Mouse (Mus musculus): ENCODE data around the gene Gas7.

GRCm38 (mm10) chr11:67612158-67612839 lies 157.1 kb downstream of the Gas7 start:
- TF ChIP-seq CTCF (IDR thresholded peaks at IDR 0.05; ENCODE audit: extremely low read depth, insufficient read depth, low read length) (no peak), POLR2A (IDR thresholded peaks at IDR 0.05; ENCODE audit: extremely low read depth, insufficient read depth, low read length) (no peak)
